Mouse (Mus musculus): Measurements from ENCODE around the gene Smim17. TPM values are rescaled to one million over a fixed set of nuclear protein-coding genes. Genes with fewer than 3 reads are reported as not detected.

The Smim17 gene
- polyA plus RNA-seq, 1 experiment from 2014 or later = 0.14 TPM

DNA sequence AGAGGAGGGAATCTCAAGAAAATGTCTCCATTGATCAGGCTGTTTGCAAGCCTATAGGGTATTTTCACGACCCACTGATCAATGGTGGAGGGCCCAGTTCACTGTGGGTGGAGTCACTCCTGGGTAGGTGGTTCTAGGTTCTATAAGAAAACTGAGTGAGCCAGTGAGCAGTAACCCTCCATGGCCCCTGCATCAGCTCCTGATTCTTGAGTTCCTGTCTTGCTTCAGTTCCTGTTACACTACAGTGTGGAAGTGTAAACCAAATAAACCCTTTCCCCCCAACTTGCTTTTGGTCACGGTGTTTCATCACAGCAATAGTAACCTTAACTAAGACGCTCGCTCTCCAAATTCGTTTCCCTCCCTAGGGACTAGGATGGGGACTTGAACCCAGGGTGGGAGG is 9.5 kb upstream of the Smim17 start:
- Histone ChIP-seq H3K9ac (ENCODE audit: low read depth, low read length) (no peak overlapping the region), H3K9me3 (ENCODE audit: control insufficient read depth) (no peaks in the 10 kb centered on the region), H3K27me3 (replicated peaks; ENCODE audit: control insufficient read depth, insufficient read depth, low read length) (no peaks in the 10 kb centered on the region), H3K27ac (ENCODE audit: low read depth, low read length) (no peak overlapping the region), H3K4me3 (ENCODE audit: low read depth, low read length) (no peak overlapping the region), H3K36me3 (ENCODE audit: control insufficient read depth, insufficient read depth) (peaks cover 18% of the 10 kb centered on the region), H3K4me1 (replicated peaks; ENCODE audit: control insufficient read depth, insufficient read depth, low read length) (no peaks in the 10 kb centered on the region), H3K4me2 (replicated peaks; ENCODE audit: low read depth) (no peak overlapping the region)
- TF ChIP-seq CTCF (IDR thresholded peaks at IDR 0.05; ENCODE audit: low read depth) = no peak
- ATAC-seq = no peak
- 81% methylated on average over 5 of the region's 5 CpGs for WGBS

DNA sequence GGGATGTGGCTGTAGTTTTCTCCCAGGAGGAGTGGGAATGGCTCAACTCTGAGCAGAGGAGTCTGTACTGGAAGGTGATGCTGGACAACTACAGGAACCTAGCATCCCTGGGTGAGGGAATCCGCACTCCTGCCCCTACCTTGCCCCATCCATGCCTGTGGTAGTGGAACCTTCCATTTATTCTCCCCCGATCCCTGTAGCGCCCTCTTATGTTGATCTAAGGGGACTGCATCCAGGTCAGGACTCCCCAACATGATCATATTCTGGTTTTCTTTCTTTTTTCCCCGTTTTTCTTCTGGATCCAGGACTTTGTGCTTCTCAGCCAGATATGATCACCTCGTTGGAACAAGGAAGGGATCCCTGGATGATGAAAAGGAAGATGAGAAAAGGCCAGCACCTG is 9.1 kb upstream of the Smim17 start:
- no peaks in the 10 kb centered on the region for H3K27me3 ChIP-seq (replicated peaks; ENCODE audit: control insufficient read depth, insufficient read depth, low read length)
- H3K4me2 ChIP-seq (replicated peaks; ENCODE audit: low read depth) = no peak overlapping the region
- H3K9ac ChIP-seq (ENCODE audit: low read depth, low read length) = no peak overlapping the region
- ATAC-seq = no peak
- H3K4me1 ChIP-seq (replicated peaks; ENCODE audit: control insufficient read depth, insufficient read depth, low read length) = no peaks in the 10 kb centered on the region
- peak; percentile 24; the same call in 1 of the 2 replicates for TF ChIP-seq CTCF (IDR thresholded peaks at IDR 0.05; ENCODE audit: low read depth)
- H3K36me3 ChIP-seq (ENCODE audit: control insufficient read depth, insufficient read depth) = peaks cover 23% of the 10 kb centered on the region
- no peak overlapping the region for H3K27ac ChIP-seq (ENCODE audit: low read depth, low read length)
- no peak overlapping the region for H3K4me3 ChIP-seq (ENCODE audit: low read depth, low read length)
- 69% methylated on average over 5 of the region's 5 CpGs for WGBS
- H3K9me3 ChIP-seq (ENCODE audit: control insufficient read depth) = no peaks in the 10 kb centered on the region

DNA sequence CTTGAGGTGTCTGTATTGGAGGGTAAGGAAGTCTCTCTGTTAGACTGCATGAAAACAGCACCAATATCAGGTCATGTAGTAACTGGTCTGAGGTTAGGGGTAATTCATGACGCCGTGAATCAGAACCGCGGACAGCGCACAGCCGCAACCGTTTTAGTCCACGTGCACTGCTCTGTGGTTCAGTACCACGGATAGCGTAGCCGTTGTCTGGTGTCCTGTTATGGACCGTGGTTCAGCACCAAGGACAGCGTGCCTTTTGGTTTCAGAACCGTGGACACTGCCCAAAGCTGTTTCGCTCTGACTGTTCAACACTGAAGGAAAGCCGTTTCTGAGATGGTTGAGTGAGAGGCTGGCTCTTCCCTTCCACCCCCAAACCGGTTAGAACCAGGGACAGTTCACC is 11.5 kb downstream of the Smim17 start, which contains the start of gene Gm20715:
Gm20715 (plus strand) TSS at position 235 of the 400 bp plus-strand sequence.
- Histone ChIP-seq H3K27ac (ENCODE audit: low read depth, low read length) (no peak within 1 kb of the TSS), H3K9ac (ENCODE audit: low read depth, low read length) (no peak within 1 kb of the TSS), H3K9me3 (ENCODE audit: control insufficient read depth) (no peaks in the 10 kb centered on the region), H3K4me3 (ENCODE audit: low read depth, low read length) (no peak within 1 kb of the TSS), H3K4me2 (replicated peaks; ENCODE audit: low read depth) (no peak within 1 kb of the TSS), H3K36me3 (ENCODE audit: control insufficient read depth, insufficient read depth) (no peaks in the 10 kb centered on the region), H3K4me1 (replicated peaks; ENCODE audit: control insufficient read depth, insufficient read depth, low read length) (no peaks in the 10 kb centered on the region), H3K27me3 (replicated peaks; ENCODE audit: control insufficient read depth, insufficient read depth, low read length) (no peaks in the 10 kb centered on the region)
- WGBS = 1% methylated on average over 17 of the region's 17 CpGs
- TF ChIP-seq CTCF (IDR thresholded peaks at IDR 0.05; ENCODE audit: low read depth) = peak; percentile 48
- ATAC-seq = peak; percentile 99

DNA sequence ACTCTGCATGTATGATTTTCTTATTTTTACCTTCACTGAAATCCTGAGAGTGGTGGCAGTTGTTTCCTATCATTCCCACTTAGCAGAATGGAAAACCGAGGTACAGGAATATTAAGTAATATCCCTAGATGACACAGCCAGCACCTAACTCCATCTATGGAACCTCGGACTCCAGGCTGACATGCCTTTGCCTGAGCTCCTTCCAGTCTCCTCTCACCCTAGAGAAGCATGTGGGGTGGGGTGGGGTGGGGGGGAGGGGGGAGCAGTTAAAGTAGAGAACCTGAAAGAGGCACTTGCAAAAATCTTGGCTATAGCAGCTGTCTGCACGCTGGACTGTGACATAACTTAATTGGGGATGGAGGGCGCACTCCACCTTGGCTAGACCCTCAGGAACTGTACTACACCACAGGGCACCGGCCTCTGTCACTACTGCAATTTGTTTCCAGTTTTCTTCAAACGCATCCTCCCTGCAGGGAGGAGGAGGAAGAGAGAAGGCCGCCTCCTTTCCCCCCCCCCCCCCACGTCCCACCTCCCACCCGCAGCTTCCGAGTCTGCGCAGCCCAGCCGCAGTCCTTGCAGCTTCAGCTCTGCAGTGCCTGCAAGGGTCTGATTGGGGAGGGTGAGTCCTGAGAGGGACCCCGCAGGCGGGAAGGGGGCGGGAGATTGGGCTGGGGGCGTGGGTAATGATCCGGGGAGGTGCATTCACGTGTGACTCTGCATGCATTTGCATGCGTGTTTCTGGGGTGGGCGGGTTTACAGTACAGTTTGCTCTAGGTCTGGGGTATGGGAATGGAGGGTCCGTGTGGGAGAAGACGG is 16.3 kb downstream of the Smim17 start:
- Histone ChIP-seq H3K27me3 (replicated peaks; ENCODE audit: control insufficient read depth, insufficient read depth, low read length) (no peaks in the 10 kb centered on the region), H3K4me2 (replicated peaks; ENCODE audit: low read depth) (no peak overlapping the region), H3K36me3 (ENCODE audit: control insufficient read depth, insufficient read depth) (no peaks in the 10 kb centered on the region), H3K4me1 (replicated peaks; ENCODE audit: control insufficient read depth, insufficient read depth, low read length) (no peaks in the 10 kb centered on the region), H3K9ac (ENCODE audit: low read depth, low read length) (no peak overlapping the region), H3K27ac (ENCODE audit: low read depth, low read length) (no peak overlapping the region), H3K9me3 (ENCODE audit: control insufficient read depth) (no peaks in the 10 kb centered on the region), H3K4me3 (ENCODE audit: low read depth, low read length) (no peak overlapping the region)
- TF ChIP-seq CTCF (IDR thresholded peaks at IDR 0.05; ENCODE audit: low read depth) = no peak
- WGBS = 9% methylated on average over 18 of the region's 22 CpGs
- ATAC-seq = no peak

GRCm38 (mm10) chr7:6415442-6415787 is 16.9 kb downstream of the Smim17 start:
- no peak for ATAC-seq
- H3K9ac ChIP-seq (ENCODE audit: low read depth, low read length) = no peak overlapping the region
- H3K4me3 ChIP-seq (ENCODE audit: low read depth, low read length) = no peak overlapping the region
- H3K9me3 ChIP-seq (ENCODE audit: control insufficient read depth) = no peaks in the 10 kb centered on the region
- H3K36me3 ChIP-seq (ENCODE audit: control insufficient read depth, insufficient read depth) = no peaks in the 10 kb centered on the region
- no peak overlapping the region for H3K4me2 ChIP-seq (replicated peaks; ENCODE audit: low read depth)
- 21% methylated on average over 8 of the region's 8 CpGs for WGBS
- H3K4me1 ChIP-seq (replicated peaks; ENCODE audit: control insufficient read depth, insufficient read depth, low read length) = no peaks in the 10 kb centered on the region
- no peak overlapping the region for H3K27ac ChIP-seq (ENCODE audit: low read depth, low read length)
- no peaks in the 10 kb centered on the region for H3K27me3 ChIP-seq (replicated peaks; ENCODE audit: control insufficient read depth, insufficient read depth, low read length)
- no peak for TF ChIP-seq CTCF (IDR thresholded peaks at IDR 0.05; ENCODE audit: low read depth)

GRCm38 (mm10) chr7:6419894-6420293 is 21.4 kb downstream of the Smim17 start:
- no peak overlapping the region for H3K9ac ChIP-seq (ENCODE audit: low read depth, low read length)
- H3K27me3 ChIP-seq (replicated peaks; ENCODE audit: control insufficient read depth, insufficient read depth, low read length) = no peaks in the 10 kb centered on the region
- TF ChIP-seq CTCF (IDR thresholded peaks at IDR 0.05; ENCODE audit: low read depth) = no peak
- H3K4me1 ChIP-seq (replicated peaks; ENCODE audit: control insufficient read depth, insufficient read depth, low read length) = no peaks in the 10 kb centered on the region
- WGBS = 76% methylated on average over 6 of the region's 6 CpGs
- no peak overlapping the region for H3K4me3 ChIP-seq (ENCODE audit: low read depth, low read length)
- no peak overlapping the region for H3K4me2 ChIP-seq (replicated peaks; ENCODE audit: low read depth)
- no peaks in the 10 kb centered on the region for H3K9me3 ChIP-seq (ENCODE audit: control insufficient read depth)
- no peaks in the 10 kb centered on the region for H3K36me3 ChIP-seq (ENCODE audit: control insufficient read depth, insufficient read depth)
- ATAC-seq = no peak
- H3K27ac ChIP-seq (ENCODE audit: low read depth, low read length) = no peak overlapping the region

Data from intestine, postnatal 0 days (tissue).